Mouse (Mus musculus) megakaryocyte, embryonic 14.5 days (primary cell): ENCODE results near the gene Hexa. TPM values are rescaled to one million over a fixed set of nuclear protein-coding genes. Genes with fewer than 3 reads are reported as not detected.

Experiments used
- H3K27me3 ChIP-seq: replicated peaks from 2 replicates; pipeline ENCODE3; 2012; ENCODE audit warnings: inconsistent platforms
- H3K36me3 ChIP-seq: replicated peaks from 2 replicates; pipeline ENCODE3; 2012; ENCODE audit warnings: low read length, inconsistent platforms, mixed read lengths
- H3K4me1 ChIP-seq: 2 replicates; pipeline ENCODE4 v1.6.1; 2012; ENCODE audit warnings: inconsistent platforms
- H3K4me3 ChIP-seq: replicated peaks from 2 replicates; pipeline ENCODE3; 2012; ENCODE audit warnings: moderate library complexity, mild to moderate bottlenecking, inconsistent platforms
- H3K9me3 ChIP-seq: 2 replicates; pipeline ENCODE4 v1.6.1; 2012; ENCODE audit warnings: inconsistent platforms
- FLI1 ChIP-seq: IDR thresholded peaks from 2 replicates; pipeline ENCODE4 v1.6.1; 2012; ENCODE audit warnings: low read length, inconsistent platforms, mixed read lengths
- GATA1 ChIP-seq: IDR thresholded peaks from 3 replicates; pipeline ENCODE4 v1.6.1; 2012; ENCODE audit warnings: mixed read lengths, low read length, inconsistent platforms, borderline replicate concordance
- polyA plus RNA-seq: library from polyadenylated mRNA; stranded (reverse); fragments of >175 nt; gene quantifications from 2 replicates; pipeline ENCODE4 v1.2.3, GENCODE M21; 2012; ENCODE audit warnings: low replicate concordance; ENCODE audit not compliant: insufficient read depth

Gene Hexa
- polyA plus RNA-seq, 1 experiment, result 176 TPM

DNA sequence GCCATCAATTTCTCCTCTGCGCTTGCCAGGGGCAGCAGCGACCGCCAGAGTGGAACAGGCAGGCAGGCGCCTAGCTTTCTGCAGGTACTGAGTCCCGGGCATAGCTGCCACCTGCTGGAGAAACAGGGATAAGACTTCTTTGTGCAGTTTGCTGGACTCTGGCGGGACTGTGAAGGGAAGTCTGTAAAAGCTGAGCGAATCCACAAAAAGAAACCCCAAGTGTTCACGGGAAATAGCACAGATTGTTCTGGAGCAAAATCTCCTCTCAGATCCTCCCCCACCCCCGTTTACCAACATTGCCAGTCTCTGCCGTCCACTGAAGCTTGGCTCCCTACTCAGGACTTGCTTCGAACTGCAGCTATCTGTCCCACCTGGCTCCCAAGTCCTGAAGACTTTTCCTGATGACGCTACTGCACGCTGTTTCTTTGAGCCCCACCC lies 45.5 kb downstream of the Hexa start:
- peaks cover 86% of the 10 kb centered on the region for H3K27me3 ChIP-seq
- no peaks in the 10 kb centered on the region for H3K36me3 ChIP-seq
- peak overlapping the region; percentile 64 for H3K4me3 ChIP-seq
- TF ChIP-seq GATA1, result no peak
- no peak for TF ChIP-seq FLI1
- peaks cover 20% of the 10 kb centered on the region for H3K4me1 ChIP-seq
- H3K9me3 ChIP-seq, result no peaks in the 10 kb centered on the region

DNA sequence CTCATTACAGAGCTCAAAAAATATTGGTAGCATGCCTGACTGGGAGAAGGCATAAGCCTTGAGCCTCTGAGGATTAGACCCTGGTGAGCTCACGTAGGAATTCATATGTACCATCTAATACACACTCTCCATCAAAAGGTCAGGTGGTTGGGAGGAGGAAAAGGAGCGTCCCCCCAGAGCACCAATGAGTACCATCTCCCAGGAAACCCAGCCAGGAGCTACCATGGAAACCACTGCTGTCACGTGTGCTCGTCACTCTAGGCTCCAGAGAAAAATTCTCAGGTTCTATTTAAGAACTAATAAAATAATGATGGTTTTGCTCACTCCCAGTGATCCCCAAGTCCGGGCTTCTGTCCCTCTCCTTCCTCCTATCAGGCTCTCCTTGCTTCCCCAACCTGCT lies 48.9 kb downstream of the Hexa start:
- Histone ChIP-seq H3K27me3 (peaks cover 80% of the 10 kb centered on the region), H3K36me3 (no peaks in the 10 kb centered on the region), H3K4me3 (no peak overlapping the region), H3K9me3 (no peaks in the 10 kb centered on the region), H3K4me1 (peaks cover 33% of the 10 kb centered on the region)
- no peak for TF ChIP-seq GATA1
- no peak for TF ChIP-seq FLI1

DNA sequence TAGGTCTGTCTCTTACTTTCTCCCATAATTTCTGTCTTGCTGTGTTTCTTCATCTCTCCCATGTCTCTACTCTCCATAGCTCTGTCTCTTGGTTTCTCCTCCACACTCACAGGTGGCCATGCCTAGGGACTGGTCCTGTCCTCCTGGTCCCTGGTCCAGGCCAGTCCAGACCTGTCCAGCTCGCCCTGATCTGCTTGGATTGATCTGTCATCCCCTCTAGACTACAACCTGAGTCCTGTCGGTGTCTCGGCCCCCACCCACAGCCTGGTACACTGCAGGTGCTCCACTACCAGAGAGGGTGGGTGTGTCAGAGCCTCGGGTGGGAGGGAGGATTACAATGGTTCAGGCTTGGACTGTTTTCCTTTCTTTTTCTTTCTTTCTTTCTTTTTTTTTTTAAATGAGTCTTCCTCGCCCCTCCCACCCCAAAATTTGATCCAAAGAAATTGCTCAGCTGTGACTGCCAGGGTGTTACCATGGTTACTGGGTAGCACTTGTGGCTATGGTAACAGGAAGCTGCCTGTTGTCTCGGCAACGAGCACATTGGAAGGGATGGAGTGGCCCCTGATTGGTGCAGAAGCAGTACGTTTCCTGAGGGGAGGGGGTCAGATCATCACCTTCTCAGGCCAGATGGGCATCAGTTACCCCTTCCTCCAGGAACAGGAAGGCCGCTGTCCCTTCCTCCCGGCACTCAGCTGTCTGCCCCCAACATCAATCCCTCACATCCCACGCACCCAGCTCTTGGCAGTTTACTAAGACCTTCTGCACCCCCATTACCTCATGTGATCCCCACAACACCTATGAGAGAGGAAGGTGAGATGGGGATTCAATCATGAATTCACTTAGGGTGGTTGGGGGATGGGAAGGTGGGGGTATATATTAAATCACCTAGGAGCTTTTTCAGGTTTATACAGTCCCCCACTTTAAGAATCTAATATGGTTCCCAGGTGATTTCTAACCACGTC lies 49.7 kb downstream of the Hexa start:
- H3K9me3 ChIP-seq, result no peaks in the 10 kb centered on the region
- no peak overlapping the region for H3K4me3 ChIP-seq
- no peaks in the 10 kb centered on the region for H3K36me3 ChIP-seq
- no peak for TF ChIP-seq FLI1
- no peak for TF ChIP-seq GATA1
- peaks cover 74% of the 10 kb centered on the region for H3K27me3 ChIP-seq
- peaks cover 33% of the 10 kb centered on the region for H3K4me1 ChIP-seq

DNA sequence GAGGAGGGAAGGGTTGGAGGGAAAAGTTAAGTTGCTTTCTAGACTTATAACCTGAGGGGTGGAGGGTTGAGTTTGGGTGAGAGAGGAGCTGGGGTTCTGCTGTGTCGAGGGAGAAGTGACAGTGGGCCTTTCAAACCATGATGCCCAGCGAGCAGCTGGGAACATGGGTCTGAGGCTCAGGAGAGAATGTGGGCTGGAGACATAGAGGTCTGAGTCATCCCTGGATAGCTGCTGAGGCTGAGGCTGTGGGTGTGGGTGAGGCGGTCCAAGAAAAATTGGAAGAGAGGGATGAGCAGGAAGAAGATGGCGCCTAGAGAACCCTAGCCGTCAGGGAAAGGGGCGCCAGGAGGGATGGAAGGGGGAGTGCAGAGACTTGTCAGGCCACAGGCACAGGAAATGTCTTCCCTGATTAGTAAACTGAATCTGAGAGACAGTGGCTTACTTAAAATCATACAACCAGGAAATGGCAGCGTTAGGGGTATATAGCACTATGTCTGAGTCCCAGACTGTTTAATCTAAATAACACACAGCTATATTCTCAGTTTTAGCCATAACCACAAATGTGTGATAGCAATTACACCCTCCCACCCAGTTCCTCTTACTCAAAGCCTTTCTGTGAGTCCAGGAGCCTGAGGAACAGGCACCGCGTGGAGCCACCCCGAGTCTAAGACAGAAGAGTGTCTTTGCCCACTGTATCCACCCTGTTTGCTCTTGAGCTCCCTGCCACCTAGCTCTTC lies 50.5 kb downstream of the Hexa start:
- Histone ChIP-seq H3K9me3 (no peaks in the 10 kb centered on the region), H3K27me3 (peaks cover 66% of the 10 kb centered on the region), H3K4me1 (peaks cover 28% of the 10 kb centered on the region), H3K36me3 (no peaks in the 10 kb centered on the region), H3K4me3 (no peak overlapping the region)
- TF ChIP-seq GATA1 (no peak), FLI1 (no peak)

DNA sequence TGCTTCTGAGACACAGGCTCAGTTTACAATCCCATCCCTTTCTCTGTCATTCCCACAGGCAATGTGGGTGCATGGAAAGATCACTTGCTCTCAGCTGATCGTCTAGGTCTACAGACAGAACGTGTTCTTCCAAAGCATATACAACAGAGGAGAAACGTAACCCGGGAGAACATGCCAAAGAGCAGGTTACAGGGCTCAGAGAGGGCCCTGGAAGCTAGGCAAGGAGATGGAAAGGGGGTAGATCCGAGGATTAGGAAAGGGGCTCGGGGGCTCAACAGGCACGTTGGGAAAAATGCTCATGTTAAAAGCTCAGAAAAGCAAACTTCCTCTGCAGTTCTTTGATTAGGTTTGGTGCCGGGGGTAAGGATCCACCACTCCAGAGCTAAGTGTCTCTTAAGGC lies 62.3 kb downstream of the Hexa start:
- Histone ChIP-seq H3K27me3 (peaks cover 70% of the 10 kb centered on the region), H3K4me3 (no peak overlapping the region), H3K4me1 (no peaks in the 10 kb centered on the region; the same call in 1 of the 2 replicates), H3K9me3 (peaks cover 3% of the 10 kb centered on the region; the same call in 1 of the 2 replicates), H3K36me3 (no peaks in the 10 kb centered on the region)
- TF ChIP-seq FLI1 (no peak), GATA1 (no peak)

DNA sequence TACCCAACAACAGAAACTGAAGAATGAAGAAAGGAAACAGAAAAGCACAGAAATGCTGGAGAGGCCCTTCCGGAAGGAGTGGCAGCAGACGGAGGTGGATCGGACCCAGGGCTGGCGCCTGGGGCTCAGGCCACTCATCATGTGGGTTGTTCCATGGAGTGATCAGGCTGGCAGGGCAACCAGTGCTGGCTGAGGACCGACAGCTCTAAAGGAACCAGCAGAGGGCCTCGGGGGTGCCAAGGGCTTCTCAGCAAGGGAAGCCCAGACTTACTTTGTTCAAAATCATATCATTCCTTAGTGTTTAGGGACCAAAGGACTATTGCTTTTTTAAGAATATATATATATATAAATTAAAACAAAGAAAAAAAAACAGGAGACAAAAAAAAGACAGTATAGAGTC lies 66.6 kb downstream of the Hexa start:
- H3K36me3 ChIP-seq, result no peaks in the 10 kb centered on the region
- H3K27me3 ChIP-seq, result peaks cover 55% of the 10 kb centered on the region
- H3K9me3 ChIP-seq, result no peaks in the 10 kb centered on the region
- H3K4me3 ChIP-seq, result no peak overlapping the region
- H3K4me1 ChIP-seq, result no peaks in the 10 kb centered on the region; the same call in 1 of the 2 replicates
- no peak for TF ChIP-seq FLI1
- no peak for TF ChIP-seq GATA1

DNA sequence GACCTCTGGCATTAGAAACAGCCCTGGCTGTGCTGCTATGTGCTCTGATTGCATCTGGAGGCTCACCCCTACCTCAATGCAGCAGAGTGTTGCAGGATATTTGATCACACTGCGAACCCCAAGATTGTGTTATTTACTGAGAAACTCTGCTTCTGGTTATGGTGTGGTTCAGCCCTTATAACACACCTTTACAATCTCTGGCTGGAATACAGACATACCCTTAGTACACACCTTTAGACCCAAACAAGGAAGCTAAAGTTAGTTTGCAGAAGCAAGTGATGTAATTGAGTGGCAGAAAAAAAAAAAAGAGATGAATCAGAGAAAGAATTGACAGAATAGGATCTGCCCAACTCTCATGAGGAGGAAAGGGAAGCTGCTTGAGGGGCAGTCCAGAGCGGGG lies 71.6 kb downstream of the Hexa start:
- no peaks in the 10 kb centered on the region for H3K9me3 ChIP-seq
- TF ChIP-seq FLI1 (no peak), GATA1 (no peak)
- peaks cover 27% of the 10 kb centered on the region for H3K4me1 ChIP-seq
- H3K27me3 ChIP-seq, result peaks cover 29% of the 10 kb centered on the region
- H3K36me3 ChIP-seq, result no peaks in the 10 kb centered on the region
- H3K4me3 ChIP-seq, result no peak overlapping the region

Other genes starting within 250 kb of the Hexa start
- gene Adpgk, start 248.0 kb upstream of the Hexa start, polyA plus RNA-seq, result 1.6 and 2.0 TPM in 2 replicates
- gene Bbs4, start 186.0 kb upstream of the Hexa start, polyA plus RNA-seq, result 0.59 and 2.0 TPM in 2 replicates
- 15.7 and 16.8 TPM in 2 replicates for gene Arih1, start 52.9 kb upstream of the Hexa start, polyA plus RNA-seq
- gene Tmem202, start 307 bp downstream of the Hexa start, polyA plus RNA-seq, result 0.11 TPM in 1 of 2 replicates, not detected in the other
- gene Celf6, start 38.4 kb downstream of the Hexa start, polyA plus RNA-seq, result 2.1 TPM in 1 of 2 replicates, not detected in the other
- gene Parp6, start 77.7 kb downstream of the Hexa start, polyA plus RNA-seq, result 5.5 and 6.2 TPM in 2 replicates
- gene Pkm, start 116.8 kb downstream of the Hexa start, polyA plus RNA-seq, result 2,403 and 2,627 TPM in 2 replicates
- gene Gramd2, start 140.6 kb downstream of the Hexa start, polyA plus RNA-seq, result not detected in 2 replicates
- gene Senp8, start 211.2 kb downstream of the Hexa start, polyA plus RNA-seq, result 0.40 TPM in 1 of 2 replicates, not detected in the other
- 0.10 and 0.49 TPM in 2 replicates for gene Myo9a, start 211.4 kb downstream of the Hexa start, polyA plus RNA-seq